Mouse (Mus musculus) spleen, postnatal 36 days (tissue): ENCODE results near the gene Acyp1.

Source experiments
- DNase-seq, 2 experiments: peaks; one replicate each; pipeline ENCODE4 v3.0.0; 2022; ENCODE audit warnings: low spot score in 2 of 2, mixed read lengths in 1 of 2

Acyp1 gene

DNA sequence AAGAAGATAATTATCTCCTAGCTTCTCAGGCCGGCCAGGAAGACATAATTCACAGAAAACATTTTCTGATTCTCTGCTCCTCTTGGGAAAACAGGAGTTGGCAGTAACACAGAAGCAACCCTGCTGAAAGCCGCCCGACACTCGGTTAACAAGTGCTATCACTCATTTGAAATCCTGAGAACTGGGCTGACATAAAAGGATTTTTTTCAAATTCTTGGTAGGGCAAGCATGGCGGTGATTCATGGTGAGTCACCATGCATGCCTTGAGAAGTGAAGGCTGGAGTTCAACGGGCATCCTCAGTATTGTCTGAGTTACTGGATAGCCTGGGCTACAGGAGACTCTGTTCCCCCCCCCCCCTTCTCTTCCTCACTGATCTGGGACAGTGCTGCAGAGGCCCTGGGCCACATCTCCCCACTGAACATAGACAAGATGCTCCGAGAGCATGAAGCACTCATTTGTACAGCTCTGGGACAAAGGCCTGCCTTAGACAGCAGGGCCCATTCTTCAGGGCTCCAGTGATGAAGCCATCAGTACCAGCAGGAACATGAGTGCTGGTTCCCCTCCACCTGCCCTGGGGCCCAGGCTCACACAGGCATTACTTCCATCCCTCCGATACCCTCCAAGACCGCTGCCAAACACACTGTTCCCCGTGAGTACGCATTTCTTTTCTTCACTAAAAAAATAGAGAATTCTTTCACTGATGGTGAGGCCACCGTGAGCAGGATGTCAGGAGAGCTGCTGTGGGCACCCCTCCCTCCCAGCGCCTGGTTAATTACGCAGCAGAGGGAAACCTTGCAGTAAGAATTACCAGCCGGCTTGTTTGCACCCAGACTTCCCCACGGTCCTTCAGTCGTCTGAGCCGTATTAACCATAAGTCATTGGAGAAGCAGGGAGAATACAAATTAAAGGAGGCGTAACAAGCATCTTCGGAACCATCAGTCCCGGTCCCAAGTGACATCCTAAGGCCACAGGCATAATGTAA lies 54.6 kb downstream of the Acyp1 start:
- DNase-seq, result no peak

DNA sequence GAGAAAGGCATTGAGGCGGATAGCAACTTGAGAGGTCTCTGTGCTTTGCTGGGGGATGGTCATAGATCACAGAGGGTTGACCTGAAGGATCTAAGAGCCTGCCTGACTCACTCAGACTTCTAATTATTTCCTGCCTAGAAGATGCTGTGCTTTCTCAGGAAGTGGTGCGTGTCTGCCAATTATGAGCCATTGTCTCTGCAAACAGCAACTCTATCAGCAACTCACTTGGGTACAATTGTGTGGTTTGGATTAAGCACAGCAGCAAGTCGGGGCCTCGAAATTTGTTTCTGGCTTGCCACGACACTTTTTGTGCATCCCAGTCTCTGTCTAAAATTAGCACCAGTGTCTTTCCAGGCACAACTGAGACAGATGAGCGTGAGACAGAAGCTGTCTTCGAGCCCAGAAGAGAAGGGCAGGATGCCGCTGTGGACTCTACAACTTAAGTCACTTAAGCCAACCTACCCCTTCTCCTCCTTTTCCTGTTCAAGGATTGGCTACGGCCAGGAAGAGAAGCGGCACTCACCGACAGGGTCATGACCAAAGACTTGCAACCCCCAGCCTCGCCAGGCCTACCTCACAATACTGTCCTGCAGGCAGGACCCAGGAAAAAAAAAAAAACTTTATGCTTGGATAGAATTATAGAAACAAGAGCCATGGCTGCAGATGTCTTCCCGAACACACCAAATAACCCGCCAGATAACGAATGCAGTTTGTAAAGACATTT lies 60.2 kb downstream of the Acyp1 start:
- no peak for DNase-seq

DNA sequence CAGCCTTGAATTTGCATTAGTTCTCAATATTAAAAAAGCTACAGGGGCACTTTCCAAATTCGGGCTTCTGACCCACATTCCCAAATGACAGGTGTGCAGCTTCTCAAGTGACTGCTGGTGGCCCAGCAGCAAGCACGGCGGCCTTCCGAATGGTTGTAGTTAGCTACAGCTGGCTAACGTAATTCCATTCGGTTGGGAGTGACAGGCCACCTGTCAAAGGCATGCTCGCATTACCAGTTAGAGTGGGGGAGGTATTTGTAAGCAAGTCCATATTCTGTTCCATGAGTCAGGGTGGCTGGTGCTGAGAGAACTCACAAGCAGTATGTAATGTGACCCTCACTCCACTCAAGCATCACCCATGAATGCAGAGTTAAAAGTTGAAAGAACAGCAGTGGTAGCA lies 61.0 kb downstream of the Acyp1 start:
- DNase-seq, result no peak
